Mouse (Mus musculus) megakaryocyte, adult 5-6 weeks (primary cell): ENCODE measurements around the gene Chrdl2. TPM values are rescaled to one million over a fixed set of nuclear protein-coding genes. Genes with fewer than 3 reads are reported as not detected.

Experiments
- ATAC-seq: 2 replicates; pipeline ENCODE4 v1.8.0; 2016; ENCODE audit warnings: mild to moderate bottlenecking, inconsistent platforms; ENCODE audit not compliant: poor library complexity, severe bottlenecking
- total RNA-seq, 2 experiments: library from RNA; stranded (forward) in 1 of 2; stranded (reverse) in 1 of 2; fragments of 153-499, 151-499 nt in 1 of 2; fragments of 221-1000, 200-1000 nt in 1 of 2; gene quantifications; 2 replicates each; pipeline versions ENCODE4 v1.2.3 to v1.2.4; 2015 to 2017

The Chrdl2 gene
- total RNA-seq, 2 experiments from 2014 or later: not detected

DNA sequence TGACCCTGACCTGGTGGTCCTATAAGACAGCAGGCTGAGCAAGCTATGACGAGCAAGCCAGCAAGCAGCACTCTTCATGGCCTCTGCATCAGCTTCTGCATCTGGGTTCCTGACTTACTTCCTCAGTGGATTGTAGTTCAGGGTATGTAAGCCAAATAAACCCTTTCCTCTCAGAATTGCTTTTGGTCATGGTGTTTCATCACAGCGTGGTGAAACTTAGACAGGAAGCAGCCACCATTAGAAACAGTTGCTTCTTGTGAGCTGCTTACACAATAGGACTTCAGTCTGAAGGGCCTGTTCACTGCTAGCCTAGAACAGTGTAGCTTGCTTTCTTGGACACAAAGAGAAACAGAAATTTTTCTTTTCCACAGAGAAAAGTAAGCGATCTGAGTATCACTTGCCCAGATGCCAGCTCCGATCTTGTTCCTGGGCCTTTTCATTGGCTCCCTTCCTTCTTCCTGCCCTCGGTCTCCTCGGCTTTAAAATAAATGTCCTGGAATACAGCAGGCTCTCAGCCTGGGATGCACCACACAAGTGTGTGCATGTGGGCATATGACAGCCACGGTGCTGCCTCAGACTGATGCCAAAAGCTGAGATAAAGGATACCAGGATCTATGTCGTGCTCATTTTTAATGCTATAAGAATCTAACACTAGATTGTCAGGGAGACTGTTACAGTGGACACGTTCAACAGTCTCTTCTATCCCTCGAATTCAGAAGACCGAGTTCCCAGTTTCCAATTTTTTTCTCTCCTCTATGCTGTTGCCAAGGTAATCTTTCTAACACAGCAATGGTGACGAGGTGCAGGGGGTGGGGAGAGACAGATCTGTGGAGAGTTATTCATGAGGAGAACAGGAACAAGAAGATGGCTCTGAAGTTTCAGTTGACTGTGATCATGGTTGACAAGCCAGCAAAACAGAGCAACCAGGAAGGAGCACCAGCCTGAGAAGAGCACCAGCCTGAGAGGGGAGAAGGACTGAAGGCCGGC, 23.4 kb upstream of the Chrdl2 start:
- peak; percentile 58 for ATAC-seq

DNA sequence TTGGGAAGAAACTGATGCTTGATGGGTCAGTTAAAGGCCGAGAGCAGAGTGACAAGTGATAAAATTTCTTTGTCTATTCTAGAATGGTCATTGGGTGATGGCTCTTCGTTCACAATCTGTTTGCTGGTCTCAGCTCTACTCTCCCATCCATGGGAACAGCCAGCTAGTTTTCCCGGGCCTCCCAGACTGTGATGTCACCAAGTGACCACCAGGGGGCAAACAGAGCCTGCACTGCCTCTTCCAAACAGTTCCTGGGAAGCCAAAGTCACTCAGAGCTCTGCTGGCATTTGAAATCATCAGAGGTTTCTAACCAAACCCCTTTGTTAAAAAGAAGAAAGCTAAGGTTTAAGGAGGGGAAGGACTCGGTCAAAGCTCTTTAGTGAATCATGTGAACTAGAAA, 17.2 kb upstream of the Chrdl2 start:
- ATAC-seq: peak; percentile 77

DNA sequence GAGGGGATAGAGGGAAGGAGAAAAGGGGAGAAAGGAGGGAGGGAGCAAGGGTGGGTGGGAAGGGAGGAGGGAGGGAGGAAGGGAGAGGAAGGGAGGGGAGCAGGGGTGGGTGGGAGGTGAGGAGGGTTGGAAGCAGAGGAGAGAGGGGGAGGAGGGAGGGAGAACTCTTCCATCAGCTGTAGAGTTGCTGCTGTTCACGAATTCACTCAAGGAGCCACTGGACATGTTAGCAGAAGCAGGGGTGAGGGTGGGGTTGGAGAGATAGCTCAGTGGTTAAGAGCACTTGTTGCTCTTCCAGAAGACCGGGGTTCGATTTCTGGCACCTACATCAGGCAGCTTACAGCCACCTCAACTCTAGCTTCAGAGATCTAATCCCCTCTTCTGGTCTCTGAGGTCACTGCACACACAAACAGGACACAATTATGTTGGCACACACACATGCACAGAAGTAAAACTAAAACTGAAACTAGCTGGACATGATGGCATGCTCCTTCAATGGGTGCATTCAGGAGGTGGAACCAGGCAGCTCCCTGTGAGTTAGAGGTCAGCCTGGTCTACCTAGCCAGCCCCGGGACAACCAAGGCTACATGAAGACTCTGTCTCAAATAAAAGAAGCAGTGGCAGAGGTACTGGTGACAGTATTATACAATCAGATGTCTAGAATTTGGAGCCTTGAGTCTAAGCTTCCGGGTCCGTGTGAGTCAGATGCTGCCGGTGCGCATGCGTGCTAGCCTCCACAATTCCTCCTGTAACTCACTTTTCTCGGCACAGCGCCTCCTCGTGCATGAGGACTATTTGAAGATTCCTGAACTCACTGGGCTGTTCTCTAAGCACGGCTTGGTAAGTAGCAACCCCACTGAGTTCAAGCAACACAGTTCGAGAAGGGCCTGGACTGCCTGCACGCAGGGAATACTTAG, 15.9 kb upstream of the Chrdl2 start:
- ATAC-seq: no peak

DNA sequence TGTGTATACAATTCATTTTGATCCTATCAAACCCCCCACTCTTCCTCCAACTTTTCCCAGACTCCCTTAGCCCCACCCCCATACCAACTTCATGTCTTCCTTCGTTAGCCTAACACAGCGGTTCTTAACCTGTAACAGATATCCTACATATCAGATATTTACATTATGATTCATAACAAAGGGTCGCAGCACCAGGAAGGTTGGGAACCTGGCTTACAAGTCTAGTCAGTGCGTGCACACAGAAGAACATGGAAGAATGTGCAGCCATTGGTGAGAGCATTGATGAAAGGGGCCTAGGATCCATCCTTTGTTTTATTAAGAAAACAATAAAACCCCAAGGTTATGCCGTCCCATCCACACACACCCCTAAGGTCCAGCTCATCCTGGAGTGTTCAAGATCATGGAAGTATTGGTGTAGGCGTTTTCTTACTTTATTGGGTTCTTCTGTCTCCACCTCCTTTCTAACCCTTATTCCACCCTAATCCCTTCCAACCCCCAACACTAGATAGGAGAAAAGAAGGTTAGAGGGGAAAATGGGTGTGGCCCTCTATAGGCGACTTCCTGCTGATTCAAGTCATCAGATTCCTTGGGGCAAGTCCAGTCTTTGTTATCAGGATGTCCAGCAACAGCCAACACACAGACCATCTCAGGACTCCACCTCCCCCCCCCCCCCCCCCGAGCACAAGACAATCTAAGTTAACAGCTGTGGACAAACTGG, 14.8 kb upstream of the Chrdl2 start:
- no peak for ATAC-seq

GRCm38 (mm10) chr7:99993159-99993558, 12.8 kb upstream of the Chrdl2 start:
- no peak for ATAC-seq

DNA sequence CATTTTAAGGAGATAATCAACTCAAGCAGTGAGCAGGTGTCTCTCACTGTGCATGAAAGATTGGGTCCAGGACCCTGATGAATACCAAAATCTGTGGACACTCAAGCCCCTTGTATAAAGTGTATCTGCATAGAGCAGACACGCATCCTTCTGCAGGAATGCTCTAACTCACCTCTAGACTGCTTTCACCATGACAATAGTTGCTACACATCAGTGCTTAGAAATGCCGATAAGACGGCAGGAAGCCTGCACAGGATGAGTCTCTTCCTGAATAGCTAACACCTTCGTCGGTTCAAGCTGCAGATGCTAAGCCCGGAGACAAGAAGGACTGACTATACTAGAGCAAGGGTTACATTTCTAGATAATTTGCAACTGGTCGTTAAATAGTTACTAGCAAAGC, 10.8 kb upstream of the Chrdl2 start:
- no peak for ATAC-seq

- no peak for ATAC-seq
Observed at GRCm38 (mm10) chr7:99998668-99999067, 7.3 kb upstream of the Chrdl2 start.

- peak; percentile 67 for ATAC-seq
Observed at GRCm38 (mm10) chr7:100003781-100004180, 2.2 kb upstream of the Chrdl2 start.

DNA sequence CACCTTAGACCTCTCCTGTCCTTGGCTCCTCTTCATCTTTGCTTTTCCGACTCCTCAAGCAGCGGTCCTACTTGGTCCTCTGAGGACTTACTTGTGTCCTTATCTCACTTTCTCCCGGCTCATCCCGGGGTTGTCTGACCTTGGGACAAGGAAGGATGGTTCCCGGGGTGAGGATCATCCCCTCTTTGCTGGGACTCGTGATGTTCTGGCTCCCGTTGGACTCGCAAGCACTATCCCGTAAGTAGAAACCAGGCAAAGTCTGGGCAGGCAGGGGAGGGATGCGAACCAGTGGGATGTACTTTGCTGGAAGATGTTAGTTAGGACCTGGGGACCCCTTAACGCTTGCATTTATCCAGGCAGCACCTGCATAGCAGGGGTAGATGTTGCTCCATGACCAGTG, 439 bp downstream of the Chrdl2 start:
- no peak for ATAC-seq

DNA sequence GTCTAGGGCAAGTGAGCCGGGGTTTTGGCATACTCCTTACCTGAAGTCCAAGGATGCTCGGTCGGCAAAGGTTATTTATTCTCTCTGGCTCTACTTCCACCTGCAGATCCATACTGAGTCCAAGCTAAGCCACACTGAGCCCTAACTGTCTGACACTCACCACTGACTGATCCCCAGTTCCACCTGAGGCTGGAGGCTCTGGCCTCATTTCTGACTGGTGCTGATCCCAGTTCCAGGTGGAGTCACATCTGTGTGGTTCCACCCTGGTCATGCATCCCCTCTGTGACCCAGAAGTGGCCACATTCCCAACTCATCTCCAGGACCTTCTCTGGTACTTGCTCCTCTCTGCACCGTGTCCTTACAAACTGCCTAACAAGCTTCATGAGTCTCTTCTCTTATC, 2.8 kb downstream of the Chrdl2 start:
- ATAC-seq: no peak

DNA sequence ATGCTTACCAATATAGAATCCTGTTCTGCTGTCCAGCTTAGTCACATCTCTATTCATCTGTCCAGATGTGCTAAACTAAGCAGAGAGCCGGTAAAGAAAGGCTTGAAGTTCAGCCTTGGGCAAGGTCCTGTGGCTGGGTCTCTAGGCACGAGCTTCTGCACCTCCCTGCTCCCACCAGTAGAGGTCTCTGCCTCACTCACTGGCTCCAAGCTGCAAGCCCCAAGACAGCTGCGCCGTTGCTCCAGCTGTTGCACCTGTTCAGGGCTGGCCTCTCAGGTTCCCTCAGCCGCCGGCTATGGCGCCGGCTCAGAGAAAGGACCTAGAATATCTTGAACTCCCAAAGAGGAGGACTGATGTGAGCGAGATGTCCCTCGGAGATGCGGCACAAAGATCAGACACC, 3.7 kb downstream of the Chrdl2 start:
- peak; percentile 86 for ATAC-seq

DNA sequence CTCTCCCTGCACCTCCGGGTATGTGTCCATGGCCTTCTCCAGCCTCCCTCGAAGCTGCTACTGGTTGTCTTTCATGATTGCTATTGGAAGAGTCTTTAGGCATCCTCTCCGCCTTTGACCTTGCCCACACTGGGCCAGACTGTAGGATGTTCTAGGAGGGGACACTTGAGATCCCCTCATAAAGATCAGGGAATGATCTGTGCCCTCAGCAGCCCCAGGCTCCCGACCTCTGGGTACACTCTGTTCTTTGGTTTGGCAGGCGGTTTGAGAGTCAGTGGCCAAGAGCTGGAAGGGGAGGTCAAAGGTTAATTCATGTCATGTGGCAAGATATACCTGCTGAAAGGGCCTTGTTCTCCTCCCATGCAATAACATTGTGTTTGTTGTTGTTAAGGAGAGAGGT, 4.7 kb downstream of the Chrdl2 start:
- ATAC-seq: no peak

- no peak for ATAC-seq
Observed at GRCm38 (mm10) chr7:100012085-100012484, 6.1 kb downstream of the Chrdl2 start.

- ATAC-seq: no peak
Observed at GRCm38 (mm10) chr7:100012515-100012914, 6.5 kb downstream of the Chrdl2 start.

DNA sequence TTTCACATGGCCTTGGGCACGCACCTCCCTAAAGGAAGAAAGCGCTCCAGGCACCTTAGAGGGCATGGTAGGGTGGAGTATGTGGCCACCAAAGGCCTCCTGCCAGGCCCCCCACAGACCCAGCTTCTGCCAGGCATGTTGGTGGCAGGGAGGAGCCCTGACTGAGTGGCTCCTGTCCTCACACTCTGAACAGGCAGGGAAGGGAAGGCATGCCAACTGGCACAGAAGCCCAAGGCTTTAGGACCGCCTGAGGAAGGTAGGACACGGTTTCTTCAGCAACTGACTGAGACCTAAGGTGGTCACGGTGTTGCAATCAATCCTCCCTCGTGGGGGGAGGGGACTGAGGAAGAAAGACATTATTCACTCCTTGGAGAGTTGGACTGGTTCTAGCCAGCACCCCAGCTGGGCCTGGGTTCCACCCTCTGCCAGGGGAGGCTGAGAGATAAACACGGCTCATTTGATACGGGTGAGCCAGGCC, 8.2 kb downstream of the Chrdl2 start:
- no peak for ATAC-seq

DNA sequence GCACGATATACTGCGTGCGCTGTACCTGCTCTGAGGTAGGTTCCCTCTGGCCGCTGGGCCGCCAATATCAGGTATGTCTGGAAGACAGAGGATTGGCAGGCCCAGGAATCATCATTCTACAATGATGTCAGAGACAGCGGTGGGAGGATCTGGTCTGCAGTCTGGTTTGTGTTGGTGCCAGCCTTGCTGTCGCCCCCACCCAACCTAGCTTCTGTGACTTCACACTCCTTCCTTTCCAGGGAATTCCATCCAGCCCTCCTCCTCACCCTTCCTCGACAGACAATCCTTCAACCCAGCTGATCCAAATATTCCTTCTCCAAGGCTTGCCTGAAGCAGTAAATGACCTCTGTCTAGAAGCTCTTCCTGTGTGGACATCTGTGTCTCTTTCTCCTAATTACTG, 11.1 kb downstream of the Chrdl2 start:
- no peak for ATAC-seq

GRCm38 (mm10) chr7:100027353-100027752, 21.4 kb downstream of the Chrdl2 start:
- no peak for ATAC-seq

DNA sequence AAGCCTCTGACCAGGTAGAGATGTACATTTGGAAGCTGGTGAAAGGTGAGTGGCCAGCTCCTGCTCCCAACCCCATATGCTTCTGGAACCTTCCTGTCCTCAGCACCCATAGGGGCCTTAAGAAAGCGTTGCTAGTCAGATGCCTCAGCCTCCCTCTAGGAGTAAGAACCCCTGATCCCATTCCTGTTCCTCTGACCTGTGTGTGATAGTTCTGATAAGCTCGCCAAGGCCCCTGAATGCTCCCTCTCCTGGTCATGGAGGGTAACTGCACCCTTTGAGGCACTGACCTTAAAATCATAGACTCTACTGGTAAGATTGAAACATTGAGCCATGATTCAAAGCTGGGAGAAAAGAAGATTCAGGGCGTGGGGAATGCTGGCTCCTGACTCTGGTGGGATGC, 23.3 kb downstream of the Chrdl2 start:
- peak; percentile 73 for ATAC-seq

- ATAC-seq: no peak
Observed at GRCm38 (mm10) chr7:100030996-100031749, 25.2 kb downstream of the Chrdl2 start.

GRCm38 (mm10) chr7:100033672-100034071, 27.7 kb downstream of the Chrdl2 start:
- no peak for ATAC-seq
